ENCODE assay signal across 9 mouse cellular contexts in the genomic region with DNA sequence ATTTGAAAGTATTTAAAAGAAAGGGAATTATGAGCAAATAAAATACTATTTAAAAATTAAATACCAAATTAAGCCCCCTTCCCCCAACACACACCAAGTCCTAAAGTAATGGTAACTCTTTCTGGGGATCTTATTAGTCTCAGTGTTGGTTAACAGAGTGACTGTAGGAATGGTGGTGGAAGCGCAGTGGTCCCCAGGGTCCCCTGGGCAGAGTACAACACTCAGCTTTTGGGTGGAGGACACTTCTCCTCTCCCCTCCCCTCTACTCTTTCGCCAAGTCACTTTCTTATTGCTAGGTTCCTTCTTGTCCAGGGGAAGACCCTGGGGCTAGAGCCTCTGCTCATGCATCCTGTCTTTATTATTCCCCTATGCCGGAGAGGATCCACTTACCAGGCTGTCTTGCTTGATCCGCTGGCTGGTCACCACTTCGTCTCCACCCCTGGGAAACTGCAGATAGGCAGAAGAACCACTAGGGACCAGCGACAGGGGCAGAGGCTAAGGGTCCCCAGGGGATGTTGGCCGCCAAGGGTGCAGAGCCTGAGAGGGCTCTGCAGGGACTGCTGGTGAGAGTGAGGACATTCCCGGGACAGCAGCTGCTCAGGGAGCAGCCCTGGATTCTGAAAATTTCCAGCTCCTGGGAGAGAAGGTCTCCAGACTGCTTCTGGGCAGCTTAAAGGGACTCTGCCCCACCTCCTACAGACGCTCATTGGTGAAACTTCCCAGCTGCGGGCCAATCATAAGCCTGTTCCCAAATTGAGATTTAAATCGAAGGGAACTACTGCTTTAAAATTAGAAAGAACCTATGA.
A peak's percentile ranks its signal among the peaks of the same experiment; 100 is the strongest.
DNase-seq lines count a peak whose midpoint lies in the region; ATAC-seq and TF ChIP-seq lines count a peak whose summit lies in the region.
"Had no signal": no experiment of that assay in that cellular context is flagged by ENCODE, and none has a peak within 500 bp of the region (broad histone marks: within the 10 kb centered on the region; RNA-seq: fewer than 3 reads in every experiment).

No protein-coding gene starts in this region.

- H3K4me3 ChIP-seq in cerebellum, adult 2 months (replicated peaks; ENCODE audit: insufficient read depth, low read depth, low read length), result no peak overlapping the region
- peak overlapping the region; percentile 19 for H3K4me3 ChIP-seq in forebrain, embryonic 15.5 days
- peak overlapping the region; percentile 27 for H3K4me3 ChIP-seq in liver, embryonic 12.5 days
- H3K4me3 ChIP-seq in neural tube, embryonic 14.5 days (ENCODE audit: low read depth, low read length), result peak overlapping the region; percentile 20
- H3K4me3 ChIP-seq: erythroblast, embryonic 14.5 days had no signal

- peak overlapping the region; percentile 11; the same call in 1 of the 2 replicates for H3K9ac ChIP-seq in forebrain, embryonic 15.5 days (replicated peaks)
- no peak overlapping the region for H3K9ac ChIP-seq in liver, embryonic 12.5 days
- H3K9ac ChIP-seq in neural tube, embryonic 14.5 days (replicated peaks; ENCODE audit: low read depth, low read length), result 0 out of 2 replicates have a peak overlapping the region, but pooled peaks have one; percentile 17

- no peaks in the 10 kb centered on the region for H3K4me1 ChIP-seq in cerebellum, adult 2 months (ENCODE audit: control insufficient read depth, insufficient read depth, low read length)
- H3K4me1 ChIP-seq in forebrain, embryonic 15.5 days, result peaks cover 12% of the 10 kb centered on the region
- H3K4me1 ChIP-seq in liver, embryonic 12.5 days, result no peaks in the 10 kb centered on the region
- peaks cover 14% of the 10 kb centered on the region for H3K4me1 ChIP-seq in neural tube, embryonic 14.5 days (ENCODE audit: control insufficient read depth, insufficient read depth, low read length)

- intact Hi-C loops in heart, postnatal 10 days (cut with DNase I), result loop anchor here (5.0 kb wide), 1 partner anchor 52 kb away; no protein-coding TSS in a partner anchor

- DNase-seq in cerebellum, adult 2 months, result peak; percentile 9 to 11
- no peak for DNase-seq in cerebellum, adult 11 months
- peak; percentile 71 to 75 for DNase-seq in heart, postnatal 10 days
- peak; percentile 60 to 71 for DNase-seq in kidney, postnatal 25 days
- DNase-seq in B cell, adult 2 months, result no peak

- peak overlapping the region; percentile 31 for H3K4me2 ChIP-seq in forebrain, embryonic 15.5 days (replicated peaks)
- H3K4me2 ChIP-seq in liver, embryonic 12.5 days, result peak overlapping the region; percentile 50
- peak overlapping the region; percentile 49 for H3K4me2 ChIP-seq in neural tube, embryonic 14.5 days (ENCODE audit: low read depth, low read length)

- TF ChIP-seq CTCF in cerebellum, adult 2 months (IDR thresholded peaks at IDR 0.05; ENCODE audit: borderline replicate concordance, insufficient read depth, low read depth, low read length), result no peak

- 25% methylated on average over 11 of the region's 11 CpGs for WGBS in cerebellum, adult 2 months
- 9% methylated on average over 11 of the region's 11 CpGs for WGBS in forebrain, embryonic 15.5 days
- WGBS in liver, embryonic 12.5 days (ENCODE audit: insufficient replicate concordance), result 10% methylated on average over 11 of the region's 11 CpGs
- 12% methylated on average over 11 of the region's 11 CpGs for WGBS in neural tube, embryonic 14.5 days

- peak; percentile 53; the same call in 1 of the 2 replicates for ATAC-seq in forebrain, embryonic 15.5 days (replicated peaks)
- ATAC-seq in liver, embryonic 12.5 days, result no peak
- peak; percentile 51; the same call in 1 of the 2 replicates for ATAC-seq in neural tube, embryonic 14.5 days (ENCODE audit: low read depth)

- TF ChIP-seq POLR2A in cerebellum, adult 2 months (IDR thresholded peaks at IDR 0.05; ENCODE audit: borderline replicate concordance, insufficient read depth, low read length), result no peak

- no peaks in the 10 kb centered on the region for H3K36me3 ChIP-seq in forebrain, embryonic 15.5 days
- H3K36me3 ChIP-seq in liver, embryonic 12.5 days, result no peaks in the 10 kb centered on the region
- no peaks in the 10 kb centered on the region for H3K36me3 ChIP-seq in neural tube, embryonic 14.5 days (ENCODE audit: control insufficient read depth, insufficient read depth, low read length)

- no peaks in the 10 kb centered on the region for H3K9me3 ChIP-seq in forebrain, embryonic 15.5 days
- no peaks in the 10 kb centered on the region for H3K9me3 ChIP-seq in liver, embryonic 12.5 days (replicated peaks)
- no peaks in the 10 kb centered on the region for H3K9me3 ChIP-seq in neural tube, embryonic 14.5 days (ENCODE audit: control insufficient read depth, low read length)

- H3K27ac ChIP-seq in cerebellum, adult 2 months (ENCODE audit: insufficient read depth, low read length), result no peak overlapping the region
- no peak overlapping the region for H3K27ac ChIP-seq in forebrain, embryonic 15.5 days (replicated peaks)
- H3K27ac ChIP-seq in liver, embryonic 12.5 days, result no peak overlapping the region
- H3K27ac ChIP-seq in neural tube, embryonic 14.5 days (ENCODE audit: low read depth, low read length), result no peak overlapping the region

- H3K27me3 ChIP-seq in cerebellum, adult 2 months (ENCODE audit: control insufficient read depth, insufficient read depth, low read length), result no peaks in the 10 kb centered on the region
- no peaks in the 10 kb centered on the region for H3K27me3 ChIP-seq in forebrain, embryonic 15.5 days
- H3K27me3 ChIP-seq in liver, embryonic 12.5 days (replicated peaks), result no peaks in the 10 kb centered on the region
- no peaks in the 10 kb centered on the region for H3K27me3 ChIP-seq in neural tube, embryonic 14.5 days (ENCODE audit: control insufficient read depth, insufficient read depth, low read length)

Comparison
In these comparisons a context has a peak if more than half of its experiments do, and no peak if none do; other contexts are left out.
1. DNase-seq: peak in cerebellum, adult 2 months (2 of 2), heart, postnatal 10 days (2 of 2) and kidney, postnatal 25 days (2 of 2); none in cerebellum, adult 11 months (single experiment) and B cell, adult 2 months (0 of 2).
2. Peak in every context shown above with its lines, with median percentiles within 50 percentile points of each other: H3K4me2 ChIP-seq.